Mouse (Mus musculus) G1E (cell line): ENCODE data around the gene Sap30bp.

Experiments used
- CTCF ChIP-seq: IDR thresholded peaks from 2 replicates; pipeline ENCODE4 v1.5.1; 2012; ENCODE audit warnings: low read depth, low read length, inconsistent platforms, mixed read lengths
- TAL1 ChIP-seq: conservative IDR thresholded peaks from 2 replicates; pipeline ENCODE4 v1.6.1; 2012; ENCODE audit warnings: low read depth, low read length, inconsistent platforms, mixed read lengths

- TF ChIP-seq CTCF, result no peak
- no peak for TF ChIP-seq TAL1
Observed at GRCm38 (mm10) chr11:115903384-115904230, 29.5 kb upstream of the Sap30bp start.
